Mouse (Mus musculus): ENCODE data around the gene Gm21969. TPM values are rescaled to one million over a fixed set of nuclear protein-coding genes. Genes with fewer than 3 reads are reported as not detected.

Gene Gm21969
- polyA plus RNA-seq, 1 experiment from 2014 or later, result not detected

- Histone ChIP-seq H3K9me3 (replicated peaks; ENCODE audit: control insufficient read depth, low read length) (no peaks in the 10 kb centered on the region), H3K4me2 (no peak overlapping the region), H3K4me3 (ENCODE audit: low read depth, low read length) (no peak overlapping the region), H3K9ac (ENCODE audit: low read depth, low read length) (no peak overlapping the region), H3K27ac (ENCODE audit: low read depth, low read length) (no peak overlapping the region), H3K36me3 (ENCODE audit: control insufficient read depth, insufficient read depth, low read length) (no peaks in the 10 kb centered on the region), H3K4me1 (ENCODE audit: control insufficient read depth, insufficient read depth, low read length) (no peaks in the 10 kb centered on the region), H3K27me3 (ENCODE audit: control insufficient read depth, insufficient read depth, low read length) (peaks cover 23% of the 10 kb centered on the region)
- WGBS (ENCODE audit: insufficient replicate concordance), result 12% methylated on average over 9 of the region's 9 CpGs
- no peak for ATAC-seq (replicated peaks; ENCODE audit: insufficient number of reproducible peaks, low FRiP score, low TSS enrichment)
These were observed 94.8 kb downstream of the Gm21969 start for GRCm38 (mm10) chr4:139697755-139698154.

DNA sequence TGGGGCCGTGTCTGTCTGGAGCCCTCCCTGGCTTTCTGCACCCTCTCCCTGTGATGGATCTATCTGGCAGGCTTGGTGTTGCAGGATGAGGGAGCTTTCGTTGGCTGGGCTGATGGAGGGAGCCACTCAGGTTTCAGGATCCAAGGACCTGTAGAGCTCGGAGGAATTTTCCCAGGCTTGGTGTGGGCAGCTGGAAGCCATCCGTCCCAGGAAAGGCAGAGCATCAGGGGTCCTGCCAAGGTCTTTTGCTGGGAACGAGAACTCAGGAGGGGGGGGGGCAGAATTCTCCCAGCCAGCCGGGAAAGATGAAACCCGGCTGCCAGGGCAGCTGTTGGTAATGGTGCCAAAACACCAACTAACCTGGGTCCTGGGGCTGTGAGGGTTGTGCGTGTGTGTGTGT is 95.6 kb downstream of the Gm21969 start:
- no peak overlapping the region for H3K4me2 ChIP-seq
- ATAC-seq (replicated peaks; ENCODE audit: insufficient number of reproducible peaks, low FRiP score, low TSS enrichment), result no peak
- no peaks in the 10 kb centered on the region for H3K4me1 ChIP-seq (ENCODE audit: control insufficient read depth, insufficient read depth, low read length)
- H3K27me3 ChIP-seq (ENCODE audit: control insufficient read depth, insufficient read depth, low read length), result peaks cover 23% of the 10 kb centered on the region
- WGBS (ENCODE audit: insufficient replicate concordance), result 50% methylated on average over 8 of the region's 8 CpGs
- H3K9ac ChIP-seq (ENCODE audit: low read depth, low read length), result no peak overlapping the region
- no peak overlapping the region for H3K4me3 ChIP-seq (ENCODE audit: low read depth, low read length)
- no peaks in the 10 kb centered on the region for H3K9me3 ChIP-seq (replicated peaks; ENCODE audit: control insufficient read depth, low read length)
- H3K36me3 ChIP-seq (ENCODE audit: control insufficient read depth, insufficient read depth, low read length), result no peaks in the 10 kb centered on the region
- H3K27ac ChIP-seq (ENCODE audit: low read depth, low read length), result no peak overlapping the region

GRCm38 (mm10) chr4:139702914-139703313 is 99.9 kb downstream of the Gm21969 start:
- ATAC-seq (replicated peaks; ENCODE audit: insufficient number of reproducible peaks, low FRiP score, low TSS enrichment), result no peak
- peaks cover 7% of the 10 kb centered on the region for H3K27me3 ChIP-seq (ENCODE audit: control insufficient read depth, insufficient read depth, low read length)
- H3K9ac ChIP-seq (ENCODE audit: low read depth, low read length), result no peak overlapping the region
- H3K9me3 ChIP-seq (replicated peaks; ENCODE audit: control insufficient read depth, low read length), result no peaks in the 10 kb centered on the region
- no peaks in the 10 kb centered on the region for H3K36me3 ChIP-seq (ENCODE audit: control insufficient read depth, insufficient read depth, low read length)
- H3K4me1 ChIP-seq (ENCODE audit: control insufficient read depth, insufficient read depth, low read length), result no peaks in the 10 kb centered on the region
- no peak overlapping the region for H3K4me3 ChIP-seq (ENCODE audit: low read depth, low read length)
- no peak overlapping the region for H3K27ac ChIP-seq (ENCODE audit: low read depth, low read length)
- WGBS (ENCODE audit: insufficient replicate concordance), result 48% methylated on average over 4 of the region's 4 CpGs
- no peak overlapping the region for H3K4me2 ChIP-seq

DNA sequence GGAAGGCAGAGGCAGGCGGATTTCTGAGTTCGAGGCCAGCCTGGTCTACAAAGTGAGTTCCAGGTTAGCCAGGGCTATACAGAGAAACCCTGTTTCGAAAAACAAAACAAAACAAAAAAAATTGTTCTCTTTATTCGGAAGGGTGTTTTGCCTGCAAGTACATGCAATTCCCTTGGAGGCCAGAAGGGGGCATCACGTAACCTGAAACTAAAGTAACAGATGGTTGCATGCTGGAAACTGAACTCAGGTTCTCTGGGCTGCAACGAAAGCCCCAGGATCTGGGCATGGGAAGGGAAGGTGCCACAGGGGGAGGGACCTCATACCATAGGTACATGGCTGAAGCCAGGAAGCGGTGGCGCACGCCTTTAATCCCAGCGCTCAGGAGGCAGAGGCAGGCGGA is 100.5 kb downstream of the Gm21969 start:
- H3K27ac ChIP-seq (ENCODE audit: low read depth, low read length), result no peak overlapping the region
- no peak overlapping the region for H3K4me2 ChIP-seq
- H3K9me3 ChIP-seq (replicated peaks; ENCODE audit: control insufficient read depth, low read length), result no peaks in the 10 kb centered on the region
- ATAC-seq (replicated peaks; ENCODE audit: insufficient number of reproducible peaks, low FRiP score, low TSS enrichment), result no peak
- H3K9ac ChIP-seq (ENCODE audit: low read depth, low read length), result no peak overlapping the region
- H3K27me3 ChIP-seq (ENCODE audit: control insufficient read depth, insufficient read depth, low read length), result peaks cover 7% of the 10 kb centered on the region
- 68% methylated on average over 10 of the region's 11 CpGs for WGBS (ENCODE audit: insufficient replicate concordance)
- H3K4me3 ChIP-seq (ENCODE audit: low read depth, low read length), result no peak overlapping the region
- no peaks in the 10 kb centered on the region for H3K4me1 ChIP-seq (ENCODE audit: control insufficient read depth, insufficient read depth, low read length)
- no peaks in the 10 kb centered on the region for H3K36me3 ChIP-seq (ENCODE audit: control insufficient read depth, insufficient read depth, low read length)

DNA sequence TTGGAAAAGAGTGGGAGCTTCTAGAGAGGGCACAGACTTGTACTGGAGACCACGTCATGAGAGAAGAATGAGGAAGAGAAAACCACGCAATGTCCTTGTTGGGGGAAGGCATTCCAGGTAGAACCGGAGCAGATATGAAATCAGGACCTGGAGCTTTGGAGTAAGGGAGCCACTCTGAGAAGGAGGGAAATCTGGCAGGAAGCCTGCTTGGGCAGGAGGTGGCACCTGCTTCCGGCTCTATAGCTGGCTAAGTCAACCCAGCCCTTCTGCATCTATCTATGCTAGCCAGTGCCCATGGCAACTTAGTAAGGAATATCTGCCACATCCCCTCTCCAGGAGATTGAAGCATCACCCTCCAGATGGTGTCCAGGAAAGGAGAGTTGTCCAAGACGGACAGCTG is 103.0 kb downstream of the Gm21969 start:
- no peak overlapping the region for H3K4me3 ChIP-seq (ENCODE audit: low read depth, low read length)
- H3K4me2 ChIP-seq, result no peak overlapping the region
- no peaks in the 10 kb centered on the region for H3K9me3 ChIP-seq (replicated peaks; ENCODE audit: control insufficient read depth, low read length)
- ATAC-seq (replicated peaks; ENCODE audit: insufficient number of reproducible peaks, low FRiP score, low TSS enrichment), result no peak
- H3K9ac ChIP-seq (ENCODE audit: low read depth, low read length), result no peak overlapping the region
- 73% methylated on average over 5 of the region's 5 CpGs for WGBS (ENCODE audit: insufficient replicate concordance)
- H3K27me3 ChIP-seq (ENCODE audit: control insufficient read depth, insufficient read depth, low read length), result peaks cover 20% of the 10 kb centered on the region
- no peaks in the 10 kb centered on the region for H3K36me3 ChIP-seq (ENCODE audit: control insufficient read depth, insufficient read depth, low read length)
- H3K27ac ChIP-seq (ENCODE audit: low read depth, low read length), result no peak overlapping the region
- H3K4me1 ChIP-seq (ENCODE audit: control insufficient read depth, insufficient read depth, low read length), result no peaks in the 10 kb centered on the region

DNA sequence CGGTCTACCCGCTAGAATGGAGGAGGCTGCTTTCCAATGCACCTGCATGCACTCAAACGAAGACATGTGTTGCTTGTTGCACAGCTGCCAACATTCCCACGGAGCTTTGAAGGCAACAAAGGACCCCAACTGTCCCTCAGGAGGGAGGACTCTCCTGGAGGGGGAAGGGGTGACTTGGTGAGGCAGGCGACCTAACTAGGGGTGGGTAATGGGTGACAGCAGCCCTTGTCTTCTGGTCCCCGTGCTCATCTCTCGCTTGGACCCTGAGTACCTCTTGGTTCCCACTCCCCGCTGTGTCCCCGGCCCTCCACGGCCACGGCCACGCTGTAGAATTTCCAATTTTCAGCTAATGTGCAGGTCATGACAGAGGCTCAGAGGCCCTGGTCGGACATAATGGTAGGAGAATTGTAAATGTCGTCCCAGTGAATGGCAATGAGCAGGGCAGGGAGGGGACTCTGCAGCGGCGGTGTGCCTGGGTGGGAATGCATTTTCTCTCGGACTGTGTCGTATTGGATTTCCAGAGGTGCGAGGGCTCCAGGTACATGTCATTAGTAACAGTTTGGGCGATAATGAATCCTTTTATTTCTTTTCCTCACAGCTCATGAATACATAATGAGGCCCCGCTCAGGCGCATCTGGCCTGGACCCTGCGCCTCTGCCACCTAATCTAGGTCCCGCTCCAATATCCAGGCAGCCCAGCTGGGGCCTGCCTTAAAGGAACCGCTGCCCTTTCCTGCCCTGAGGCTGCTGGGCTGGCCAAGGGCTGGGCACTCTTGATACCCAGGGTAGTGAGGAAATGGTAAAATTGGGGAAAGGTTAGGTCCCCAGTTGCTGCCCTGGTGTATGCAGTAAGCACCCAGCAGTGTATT is 107.7 kb downstream of the Gm21969 start:
- Histone ChIP-seq H3K36me3 (ENCODE audit: control insufficient read depth, insufficient read depth, low read length) (no peaks in the 10 kb centered on the region), H3K9me3 (replicated peaks; ENCODE audit: control insufficient read depth, low read length) (no peaks in the 10 kb centered on the region), H3K27ac (ENCODE audit: low read depth, low read length) (no peak overlapping the region), H3K4me2 (no peak overlapping the region), H3K4me1 (ENCODE audit: control insufficient read depth, insufficient read depth, low read length) (no peaks in the 10 kb centered on the region), H3K4me3 (ENCODE audit: low read depth, low read length) (no peak overlapping the region), H3K9ac (ENCODE audit: low read depth, low read length) (no peak overlapping the region), H3K27me3 (ENCODE audit: control insufficient read depth, insufficient read depth, low read length) (peaks cover 32% of the 10 kb centered on the region)
- 39% methylated on average over 25 of the region's 25 CpGs for WGBS (ENCODE audit: insufficient replicate concordance)
- ATAC-seq (replicated peaks; ENCODE audit: insufficient number of reproducible peaks, low FRiP score, low TSS enrichment), result no peak

Small RNA genes within 50 kb of the gene (microRNA-seq; reads per million reads assigned to microRNA genes)
- not detected for gene Gm25571 (ENCODE audit: borderline number of aligned reads)
- 0.27 reads per million for gene Mir7020 (ENCODE audit: borderline number of aligned reads)

Other genes starting within 250 kb of the Gm21969 start
- gene Iffo2, start 72.6 kb upstream of the Gm21969 start, polyA plus RNA-seq (2014; fragmentation: Nextera tagmentation; extraction: Ambion mirVana), result 2.2 and 2.7 TPM in 2 replicates
- 11.8 and 16.7 TPM in 2 replicates for gene Aldh4a1, start 19.7 kb downstream of the Gm21969 start, polyA plus RNA-seq (2014; fragmentation: Nextera tagmentation; extraction: Ambion mirVana)
- not detected in 2 replicates for gene Tas1r2, start 50.4 kb downstream of the Gm21969 start, polyA plus RNA-seq (2014; fragmentation: Nextera tagmentation; extraction: Ambion mirVana)
- 0.04 and 0.11 TPM in 2 replicates for gene Pax7, start 230.3 kb downstream of the Gm21969 start, polyA plus RNA-seq (2014; fragmentation: Nextera tagmentation; extraction: Ambion mirVana)